Mouse (Mus musculus): ENCODE data around the gene Auts2. TPM values are rescaled to one million over a fixed set of nuclear protein-coding genes. Genes with fewer than 3 reads are reported as not detected.

Auts2 gene
- polyA plus RNA-seq, 1 experiment from 2014 or later, result 27.3 TPM

DNA sequence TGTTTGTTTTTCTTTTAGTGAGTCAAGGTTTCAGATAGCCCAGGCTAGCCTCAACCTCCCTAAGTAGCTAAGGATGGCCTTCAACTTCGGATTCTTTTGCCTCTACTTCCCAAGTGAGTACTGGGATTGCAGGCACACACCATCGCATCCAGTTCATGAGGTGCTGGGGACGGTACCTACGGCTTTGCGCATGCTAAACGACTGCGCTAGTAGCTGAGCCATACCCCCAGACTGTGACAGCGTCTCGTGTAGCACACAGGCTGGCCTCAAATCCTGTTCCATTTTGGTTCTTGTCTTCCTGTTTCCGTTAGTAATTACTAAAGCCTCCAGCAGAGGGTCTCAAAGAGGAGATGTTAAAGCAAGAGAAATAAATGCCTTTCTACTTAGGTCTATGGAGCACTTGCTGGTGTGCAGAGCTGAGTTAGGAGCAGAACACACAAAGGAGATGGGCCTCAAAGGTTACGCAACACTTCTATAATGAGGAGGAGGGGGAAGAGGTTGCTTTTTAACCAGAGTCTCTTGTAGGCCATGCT lies 967.3 kb downstream of the Auts2 start:
- whole genome bisulfite sequencing, result 67% methylated on average over 11 of the region's 11 CpGs
- ATAC-seq (ENCODE audit: insufficient read depth), result no peak

GRCm38 (mm10) chr5:131575086-131575514 lies 968.0 kb downstream of the Auts2 start:
- Histone ChIP-seq H3K27me3 (ENCODE audit: insufficient read depth, low read length) (no peaks in the 10 kb centered on the region), H3K4me2 (no peak overlapping the region), H3K4me3 (ENCODE audit: low read depth, low read length) (no peak overlapping the region), H3K4me1 (ENCODE audit: insufficient read depth) (no peaks in the 10 kb centered on the region), H3K36me3 (ENCODE audit: insufficient read depth) (no peaks in the 10 kb centered on the region), H3K27ac (ENCODE audit: low read depth) (no peak overlapping the region), H3K9me3 (ENCODE audit: low read depth, low read length) (no peaks in the 10 kb centered on the region), H3K9ac (no peak overlapping the region)
- TF ChIP-seq CTCF (IDR thresholded peaks at IDR 0.05; ENCODE audit: low read depth), result no peak
- DNase-seq (no peak), ATAC-seq (ENCODE audit: insufficient read depth) (no peak)
- WGBS, result 60% methylated on average over 5 of the region's 5 CpGs

More for the DNA sequence above, 967.3 kb downstream of the Auts2 start:
- Histone ChIP-seq H3K9me3 (ENCODE audit: low read depth, low read length) (no peaks in the 10 kb centered on the region), H3K4me3 (ENCODE audit: low read depth, low read length) (no peak overlapping the region), H3K4me1 (ENCODE audit: insufficient read depth) (no peaks in the 10 kb centered on the region), H3K27me3 (ENCODE audit: insufficient read depth, low read length) (no peaks in the 10 kb centered on the region), H3K27ac (ENCODE audit: low read depth) (no peak overlapping the region), H3K36me3 (ENCODE audit: insufficient read depth) (no peaks in the 10 kb centered on the region), H3K4me2 (no peak overlapping the region), H3K9ac (no peak overlapping the region)
- DNase-seq, result peak; percentile 60
- peak; percentile 52 for TF ChIP-seq CTCF (IDR thresholded peaks at IDR 0.05; ENCODE audit: low read depth)

- Histone ChIP-seq H3K27me3 (ENCODE audit: insufficient read depth, low read length) (no peaks in the 10 kb centered on the region), H3K36me3 (ENCODE audit: insufficient read depth) (no peaks in the 10 kb centered on the region), H3K27ac (ENCODE audit: low read depth) (no peak overlapping the region), H3K9ac (no peak overlapping the region), H3K9me3 (ENCODE audit: low read depth, low read length) (no peaks in the 10 kb centered on the region), H3K4me2 (no peak overlapping the region), H3K4me1 (ENCODE audit: insufficient read depth) (no peaks in the 10 kb centered on the region), H3K4me3 (ENCODE audit: low read depth, low read length) (no peak overlapping the region)
- TF ChIP-seq CTCF (IDR thresholded peaks at IDR 0.05; ENCODE audit: low read depth), result no peak
- DNase-seq (no peak), ATAC-seq (ENCODE audit: insufficient read depth) (no peak)
- 87% methylated on average over 16 of the region's 16 CpGs for WGBS
Observed at GRCm38 (mm10) chr5:131574469-131575085, 968.6 kb downstream of the Auts2 start.

DNA sequence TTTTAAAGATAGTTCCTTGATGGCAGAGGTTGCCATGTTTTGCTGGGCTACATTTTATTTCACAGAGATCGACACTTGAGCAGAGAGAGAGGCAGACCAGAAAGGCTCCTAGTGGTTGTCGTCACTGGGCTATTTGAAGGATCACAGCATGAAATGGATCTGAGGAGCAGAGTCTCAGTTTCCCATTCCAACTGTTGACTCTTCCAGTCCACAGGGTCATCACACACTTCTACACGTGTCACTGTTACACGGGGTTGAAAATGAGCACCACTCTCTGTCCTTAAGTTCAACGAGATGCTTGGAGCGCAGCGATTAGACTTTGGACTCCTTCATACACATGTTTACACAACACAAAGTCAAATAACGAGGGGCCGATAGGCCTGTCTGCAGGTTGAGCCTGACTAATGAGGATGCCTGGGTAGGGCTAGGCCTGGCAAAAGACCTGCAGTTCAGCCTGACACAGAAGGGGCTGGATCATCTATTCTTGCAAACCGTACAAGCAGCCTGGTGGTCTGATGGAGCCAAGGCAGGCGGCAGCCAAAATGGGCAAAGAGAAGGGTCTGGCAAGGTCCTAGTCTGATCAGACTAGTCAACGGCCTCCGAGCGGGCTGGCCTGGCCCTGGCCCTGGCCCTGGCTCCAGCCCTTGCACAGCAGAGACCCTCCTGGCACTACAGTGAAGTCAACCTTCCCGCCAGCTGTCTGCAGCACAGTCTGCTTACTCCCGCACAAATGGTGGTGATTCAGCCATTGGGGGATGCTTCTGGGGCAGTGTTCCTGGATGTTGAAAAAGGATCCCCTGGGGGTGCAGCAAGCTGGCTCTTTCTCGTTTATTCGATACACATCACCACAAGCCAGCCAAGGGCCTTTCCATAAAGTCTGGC lies 969.6 kb downstream of the Auts2 start:
- Histone ChIP-seq H3K36me3 (ENCODE audit: insufficient read depth) (no peaks in the 10 kb centered on the region), H3K9ac (no peak overlapping the region), H3K4me2 (no peak overlapping the region), H3K27me3 (ENCODE audit: insufficient read depth, low read length) (no peaks in the 10 kb centered on the region), H3K4me1 (ENCODE audit: insufficient read depth) (no peaks in the 10 kb centered on the region), H3K27ac (ENCODE audit: low read depth) (no peak overlapping the region), H3K4me3 (ENCODE audit: low read depth, low read length) (no peak overlapping the region), H3K9me3 (ENCODE audit: low read depth, low read length) (no peaks in the 10 kb centered on the region)
- no peak for DNase-seq
- TF ChIP-seq CTCF (IDR thresholded peaks at IDR 0.05; ENCODE audit: low read depth), result no peak
- 81% methylated on average over 18 of the region's 18 CpGs for WGBS
- no peak for ATAC-seq (ENCODE audit: insufficient read depth)

GRCm38 (mm10) chr5:131566032-131566431 lies 977.1 kb downstream of the Auts2 start:
- Histone ChIP-seq H3K27me3 (ENCODE audit: insufficient read depth, low read length) (no peaks in the 10 kb centered on the region), H3K36me3 (ENCODE audit: insufficient read depth) (no peaks in the 10 kb centered on the region), H3K9me3 (ENCODE audit: low read depth, low read length) (no peaks in the 10 kb centered on the region), H3K27ac (ENCODE audit: low read depth) (no peak overlapping the region), H3K4me3 (ENCODE audit: low read depth, low read length) (no peak overlapping the region), H3K9ac (no peak overlapping the region), H3K4me1 (ENCODE audit: insufficient read depth) (no peaks in the 10 kb centered on the region), H3K4me2 (no peak overlapping the region)
- ATAC-seq (ENCODE audit: insufficient read depth), result no peak
- 71% methylated on average over 6 of the region's 6 CpGs for WGBS
- no peak for DNase-seq
- no peak for TF ChIP-seq CTCF (IDR thresholded peaks at IDR 0.05; ENCODE audit: low read depth)

- H3K27ac ChIP-seq (ENCODE audit: low read depth), result no peak overlapping the region
- no peak for DNase-seq
- H3K27me3 ChIP-seq (ENCODE audit: insufficient read depth, low read length), result no peaks in the 10 kb centered on the region
- H3K9me3 ChIP-seq (ENCODE audit: low read depth, low read length), result no peaks in the 10 kb centered on the region
- WGBS, result 79% methylated on average over 5 of the region's 5 CpGs
- H3K36me3 ChIP-seq (ENCODE audit: insufficient read depth), result no peaks in the 10 kb centered on the region
- no peak overlapping the region for H3K4me3 ChIP-seq (ENCODE audit: low read depth, low read length)
- TF ChIP-seq CTCF (IDR thresholded peaks at IDR 0.05; ENCODE audit: low read depth), result no peak
- no peaks in the 10 kb centered on the region for H3K4me1 ChIP-seq (ENCODE audit: insufficient read depth)
- no peak overlapping the region for H3K9ac ChIP-seq
- H3K4me2 ChIP-seq, result no peak overlapping the region
- ATAC-seq (ENCODE audit: insufficient read depth), result no peak
Observed at GRCm38 (mm10) chr5:131563630-131564252, 979.4 kb downstream of the Auts2 start.
